Mouse (Mus musculus) large intestine, adult 2 months (tissue): ENCODE results near the gene Rpl14. TPM values are rescaled to one million over a fixed set of nuclear protein-coding genes. Genes with fewer than 3 reads are reported as not detected.
A peak's percentile ranks its signal among the peaks of the same experiment; 100 is the strongest.
"Not testable (repeated sequence)": the region's sequence is repeated elsewhere in the genome, so short reads cannot be mapped to it uniquely, and the experiment has no call there.

Experiments used
- DNase-seq: peaks from one replicate; pipeline ENCODE4 v3.0.0-alpha.2; 2012; ENCODE audit warnings: low read depth, low spot score
- WGBS: fragments of 180-500 bp; shearing (Covaris S2); methylation state at CpG from one replicate; pipeline ENCODE4 v1.1.7; 2018; 5-methylcytosine and 5-hydroxymethylcytosine counted together
- polyA plus RNA-seq: library from polyadenylated mRNA; depleted of rRNA; stranded (reverse); fragments of >200 nt; gene quantifications from 2 replicates; pipeline ENCODE4 v1.2.3, GENCODE M21; 2012; rRNA removed

Gene Rpl14
- polyA plus RNA-seq = 605 and 662 TPM in 2 replicates

- WGBS = 2% methylated on average over 43 of the region's 43 CpGs
- DNase-seq = peak; percentile 80
Measured at GRCm38 (mm10) chr9:120570741-120571592, at the start of gene Rpl14. Gene Rpl14 (plus strand): TSS chr9:120571444.

- 68% methylated on average over 4 of the region's 4 CpGs for WGBS
- no peak for DNase-seq
Measured at GRCm38 (mm10) chr9:120527270-120527669, 44.0 kb upstream of the Rpl14 start.

- no peak for DNase-seq
- 92% methylated on average over 8 of the region's 8 CpGs for WGBS
Measured at GRCm38 (mm10) chr9:120527919-120528318, 43.3 kb upstream of the Rpl14 start.

GRCm38 (mm10) chr9:120528815-120529510 lies 42.3 kb upstream of the Rpl14 start:
- DNase-seq = no peak
- 83% methylated on average over 17 of the region's 17 CpGs for WGBS

GRCm38 (mm10) chr9:120530471-120530870 lies 40.8 kb upstream of the Rpl14 start:
- DNase-seq = no peak
- 68% methylated on average over 5 of the region's 5 CpGs for WGBS

- WGBS = 44% methylated on average over 6 of the region's 6 CpGs
- DNase-seq = no peak
Measured at GRCm38 (mm10) chr9:120532062-120532461, 39.2 kb upstream of the Rpl14 start.

GRCm38 (mm10) chr9:120532691-120533090 lies 38.6 kb upstream of the Rpl14 start:
- no peak for DNase-seq
- WGBS = 79% methylated on average over 6 of the region's 6 CpGs

GRCm38 (mm10) chr9:120533446-120533950 lies 37.7 kb upstream of the Rpl14 start:
- DNase-seq = not testable (repeated sequence)
- WGBS = 87% methylated on average over 8 of the region's 8 CpGs

- DNase-seq = no peak
- 2% methylated on average over 31 of the region's 31 CpGs for WGBS
Measured at GRCm38 (mm10) chr9:120539662-120540251, 31.5 kb upstream of the Rpl14 start, which contains the start of gene Entpd3. Gene Entpd3 (plus strand): TSS chr9:120539818.

GRCm38 (mm10) chr9:120541411-120541810 lies 29.8 kb upstream of the Rpl14 start:
- 0% methylated on average over 2 of the region's 2 CpGs for WGBS
- DNase-seq = no peak

GRCm38 (mm10) chr9:120542241-120542640 lies 29.0 kb upstream of the Rpl14 start:
- DNase-seq = no peak
- WGBS = 13% methylated on average over 6 of the region's 6 CpGs

GRCm38 (mm10) chr9:120545994-120546393 lies 25.2 kb upstream of the Rpl14 start:
- DNase-seq = no peak
- 54% methylated on average over 2 of the region's 2 CpGs for WGBS

GRCm38 (mm10) chr9:120546482-120546881 lies 24.8 kb upstream of the Rpl14 start:
- WGBS = 89% methylated on average over 9 of the region's 9 CpGs
- no peak for DNase-seq

GRCm38 (mm10) chr9:120547026-120547668 lies 24.1 kb upstream of the Rpl14 start:
- no peak for DNase-seq
- WGBS = 5% methylated on average over 16 of the region's 16 CpGs

GRCm38 (mm10) chr9:120550778-120551177 lies 20.5 kb upstream of the Rpl14 start:
- no peak for DNase-seq
- 28% methylated on average over 9 of the region's 9 CpGs for WGBS

GRCm38 (mm10) chr9:120563590-120563989 lies 7.7 kb upstream of the Rpl14 start:
- 83% methylated on average over 3 of the region's 3 CpGs for WGBS
- no peak for DNase-seq

- no peak for DNase-seq
- 85% methylated on average over 2 of the region's 2 CpGs for WGBS
Measured at GRCm38 (mm10) chr9:120564247-120564646, 7.0 kb upstream of the Rpl14 start.

- WGBS = 72% methylated on average over 5 of the region's 5 CpGs
- DNase-seq = no peak
Measured at GRCm38 (mm10) chr9:120566384-120566783, 4.9 kb upstream of the Rpl14 start.

- WGBS = 67% methylated on average over 2 of the region's 2 CpGs
- DNase-seq = no peak
Measured at GRCm38 (mm10) chr9:120568917-120569316, 2.3 kb upstream of the Rpl14 start.
